Mouse (Mus musculus): ENCODE measurements around the gene Cbx4. TPM values are rescaled to one million over a fixed set of nuclear protein-coding genes. Genes with fewer than 3 reads are reported as not detected.

Cbx4 gene
- polyA plus RNA-seq, 1 experiment from 2014 or later = 7.0 TPM

GRCm38 (mm10) chr11:119127686-119128473 lies 41.9 kb upstream of the Cbx4 start:
- Histone ChIP-seq H3K27me3 (ENCODE audit: control insufficient read depth, insufficient read depth, low read length) (peaks cover 3% of the 10 kb centered on the region), H3K36me3 (ENCODE audit: control insufficient read depth, insufficient read depth, low read length) (no peaks in the 10 kb centered on the region), H3K4me3 (ENCODE audit: low read depth, low read length) (no peak overlapping the region), H3K4me1 (replicated peaks; ENCODE audit: control insufficient read depth, insufficient read depth, low read length) (peaks cover 16% of the 10 kb centered on the region; the same call in 1 of the 2 replicates), H3K27ac (ENCODE audit: low read depth, low read length) (no peak overlapping the region), H3K9me3 (ENCODE audit: control insufficient read depth, low read length) (no peaks in the 10 kb centered on the region), H3K9ac (ENCODE audit: low read length) (no peak overlapping the region), H3K4me2 (ENCODE audit: low read depth, low read length, severe bottlenecking) (no peak overlapping the region)
- DNase-seq (ENCODE audit: low spot score) (no peak), ATAC-seq (replicated peaks; ENCODE audit: low FRiP score) (no peak)
- WGBS = 78% methylated on average over 9 of the region's 9 CpGs

- H3K4me1 ChIP-seq (replicated peaks; ENCODE audit: control insufficient read depth, insufficient read depth, low read length) = peaks cover 16% of the 10 kb centered on the region; the same call in 1 of the 2 replicates
- no peak for ATAC-seq (replicated peaks; ENCODE audit: low FRiP score)
- DNase-seq (ENCODE audit: low spot score) = no peak
- 31% methylated on average over 12 of the region's 12 CpGs for WGBS
- peaks cover 3% of the 10 kb centered on the region for H3K27me3 ChIP-seq (ENCODE audit: control insufficient read depth, insufficient read depth, low read length)
- H3K4me3 ChIP-seq (ENCODE audit: low read depth, low read length) = no peak overlapping the region
- H3K9ac ChIP-seq (ENCODE audit: low read length) = no peak overlapping the region; the same call in 1 of the 2 replicates
- no peaks in the 10 kb centered on the region for H3K36me3 ChIP-seq (ENCODE audit: control insufficient read depth, insufficient read depth, low read length)
- H3K27ac ChIP-seq (ENCODE audit: low read depth, low read length) = no peak overlapping the region
- H3K9me3 ChIP-seq (ENCODE audit: control insufficient read depth, low read length) = no peaks in the 10 kb centered on the region
- no peak overlapping the region for H3K4me2 ChIP-seq (ENCODE audit: low read depth, low read length, severe bottlenecking)
Observed at GRCm38 (mm10) chr11:119127147-119127546, 41.1 kb upstream of the Cbx4 start.

GRCm38 (mm10) chr11:119125929-119126861 lies 40.2 kb upstream of the Cbx4 start:
- Histone ChIP-seq H3K9ac (ENCODE audit: low read length) (no peak overlapping the region), H3K4me2 (ENCODE audit: low read depth, low read length, severe bottlenecking) (peak overlapping the region; percentile 9; the same call in 1 of the 2 replicates), H3K9me3 (ENCODE audit: control insufficient read depth, low read length) (no peaks in the 10 kb centered on the region), H3K36me3 (ENCODE audit: control insufficient read depth, insufficient read depth, low read length) (no peaks in the 10 kb centered on the region), H3K4me1 (replicated peaks; ENCODE audit: control insufficient read depth, insufficient read depth, low read length) (peaks cover 16% of the 10 kb centered on the region; the same call in 1 of the 2 replicates), H3K4me3 (ENCODE audit: low read depth, low read length) (no peak overlapping the region), H3K27ac (ENCODE audit: low read depth, low read length) (no peak overlapping the region), H3K27me3 (ENCODE audit: control insufficient read depth, insufficient read depth, low read length) (peaks cover 3% of the 10 kb centered on the region)
- WGBS = 43% methylated on average over 23 of the region's 23 CpGs
- DNase-seq (ENCODE audit: low spot score) = peak; percentile 77
- peak; percentile 37; the same call in 1 of the 2 replicates for ATAC-seq (replicated peaks; ENCODE audit: low FRiP score)

- peaks cover 16% of the 10 kb centered on the region; the same call in 1 of the 2 replicates for H3K4me1 ChIP-seq (replicated peaks; ENCODE audit: control insufficient read depth, insufficient read depth, low read length)
- no peak overlapping the region for H3K9ac ChIP-seq (ENCODE audit: low read length)
- H3K4me3 ChIP-seq (ENCODE audit: low read depth, low read length) = no peak overlapping the region
- H3K4me2 ChIP-seq (ENCODE audit: low read depth, low read length, severe bottlenecking) = no peak overlapping the region
- no peaks in the 10 kb centered on the region for H3K9me3 ChIP-seq (ENCODE audit: control insufficient read depth, low read length)
- WGBS = 91% methylated on average over 6 of the region's 6 CpGs
- peaks cover 3% of the 10 kb centered on the region for H3K27me3 ChIP-seq (ENCODE audit: control insufficient read depth, insufficient read depth, low read length)
- ATAC-seq (replicated peaks; ENCODE audit: low FRiP score) (no peak), DNase-seq (ENCODE audit: low spot score) (no peak)
- no peaks in the 10 kb centered on the region for H3K36me3 ChIP-seq (ENCODE audit: control insufficient read depth, insufficient read depth, low read length)
- no peak overlapping the region for H3K27ac ChIP-seq (ENCODE audit: low read depth, low read length)
Observed at GRCm38 (mm10) chr11:119124536-119124935, 38.5 kb upstream of the Cbx4 start.

- no peaks in the 10 kb centered on the region; the same call in 1 of the 2 replicates for H3K27me3 ChIP-seq (ENCODE audit: control insufficient read depth, insufficient read depth, low read length)
- no peak overlapping the region for H3K4me2 ChIP-seq (ENCODE audit: low read depth, low read length, severe bottlenecking)
- no peak overlapping the region for H3K4me3 ChIP-seq (ENCODE audit: low read depth, low read length)
- H3K27ac ChIP-seq (ENCODE audit: low read depth, low read length) = no peak overlapping the region
- no peaks in the 10 kb centered on the region for H3K9me3 ChIP-seq (ENCODE audit: control insufficient read depth, low read length)
- H3K4me1 ChIP-seq (replicated peaks; ENCODE audit: control insufficient read depth, insufficient read depth, low read length) = peaks cover 14% of the 10 kb centered on the region; the same call in 1 of the 2 replicates
- DNase-seq (ENCODE audit: low spot score) (no peak), ATAC-seq (replicated peaks; ENCODE audit: low FRiP score) (no peak)
- H3K36me3 ChIP-seq (ENCODE audit: control insufficient read depth, insufficient read depth, low read length) = no peaks in the 10 kb centered on the region
- 74% methylated on average over 5 of the region's 5 CpGs for WGBS
- H3K9ac ChIP-seq (ENCODE audit: low read length) = no peak overlapping the region
Observed at GRCm38 (mm10) chr11:119123522-119124319, 37.7 kb upstream of the Cbx4 start.

GRCm38 (mm10) chr11:119122396-119122795 lies 36.4 kb upstream of the Cbx4 start:
- WGBS = 83% methylated on average over 5 of the region's 5 CpGs
- Histone ChIP-seq H3K27ac (ENCODE audit: low read depth, low read length) (no peak overlapping the region), H3K36me3 (ENCODE audit: control insufficient read depth, insufficient read depth, low read length) (no peaks in the 10 kb centered on the region), H3K4me1 (replicated peaks; ENCODE audit: control insufficient read depth, insufficient read depth, low read length) (peaks cover 7% of the 10 kb centered on the region; the same call in 1 of the 2 replicates), H3K4me3 (ENCODE audit: low read depth, low read length) (no peak overlapping the region), H3K4me2 (ENCODE audit: low read depth, low read length, severe bottlenecking) (no peak overlapping the region), H3K9me3 (ENCODE audit: control insufficient read depth, low read length) (no peaks in the 10 kb centered on the region), H3K9ac (ENCODE audit: low read length) (no peak overlapping the region), H3K27me3 (ENCODE audit: control insufficient read depth, insufficient read depth, low read length) (no peaks in the 10 kb centered on the region)
- ATAC-seq (replicated peaks; ENCODE audit: low FRiP score) (no peak), DNase-seq (ENCODE audit: low spot score) (no peak)

GRCm38 (mm10) chr11:119118905-119119304 lies 32.9 kb upstream of the Cbx4 start:
- no peak for ATAC-seq (replicated peaks; ENCODE audit: low FRiP score)
- no peaks in the 10 kb centered on the region for H3K4me1 ChIP-seq (replicated peaks; ENCODE audit: control insufficient read depth, insufficient read depth, low read length)
- no peak overlapping the region for H3K27ac ChIP-seq (ENCODE audit: low read depth, low read length)
- DNase-seq (ENCODE audit: low spot score) = no peak
- H3K9ac ChIP-seq (ENCODE audit: low read length) = no peak overlapping the region
- H3K36me3 ChIP-seq (ENCODE audit: control insufficient read depth, insufficient read depth, low read length) = no peaks in the 10 kb centered on the region
- no peaks in the 10 kb centered on the region for H3K9me3 ChIP-seq (ENCODE audit: control insufficient read depth, low read length)
- 21% methylated on average over 6 of the region's 7 CpGs for WGBS
- no peaks in the 10 kb centered on the region for H3K27me3 ChIP-seq (ENCODE audit: control insufficient read depth, insufficient read depth, low read length)
- H3K4me2 ChIP-seq (ENCODE audit: low read depth, low read length, severe bottlenecking) = no peak overlapping the region
- no peak overlapping the region for H3K4me3 ChIP-seq (ENCODE audit: low read depth, low read length)

- Histone ChIP-seq H3K27me3 (ENCODE audit: control insufficient read depth, insufficient read depth, low read length) (no peaks in the 10 kb centered on the region), H3K9me3 (ENCODE audit: control insufficient read depth, low read length) (no peaks in the 10 kb centered on the region), H3K4me3 (ENCODE audit: low read depth, low read length) (no peak overlapping the region), H3K9ac (ENCODE audit: low read length) (no peak overlapping the region), H3K4me2 (ENCODE audit: low read depth, low read length, severe bottlenecking) (no peak overlapping the region), H3K36me3 (ENCODE audit: control insufficient read depth, insufficient read depth, low read length) (no peaks in the 10 kb centered on the region), H3K27ac (ENCODE audit: low read depth, low read length) (no peak overlapping the region), H3K4me1 (replicated peaks; ENCODE audit: control insufficient read depth, insufficient read depth, low read length) (no peaks in the 10 kb centered on the region)
- WGBS = 58% methylated on average over 7 of the region's 7 CpGs
- ATAC-seq (replicated peaks; ENCODE audit: low FRiP score) (no peak), DNase-seq (ENCODE audit: low spot score) (no peak)
Observed at GRCm38 (mm10) chr11:119117945-119118344, 31.9 kb upstream of the Cbx4 start.

Data from forebrain, embryonic 11.5 days (tissue).